Mouse (Mus musculus): ENCODE measurements around the gene Aldh16a1. TPM values are rescaled to one million over a fixed set of nuclear protein-coding genes. Genes with fewer than 3 reads are reported as not detected.

Aldh16a1 gene
- polyA plus RNA-seq, 1 experiment from 2014 or later = 19.6 TPM

- Histone ChIP-seq H3K9me3 (no peaks in the 10 kb centered on the region), H3K27me3 (peaks cover 22% of the 10 kb centered on the region), H3K27ac (replicated peaks) (no peak overlapping the region), H3K4me3 (no peak overlapping the region), H3K9ac (no peak overlapping the region), H3K4me1 (replicated peaks) (peaks cover 11% of the 10 kb centered on the region; the same call in 1 of the 2 replicates), H3K36me3 (peaks cover 30% of the 10 kb centered on the region), H3K4me2 (no peak overlapping the region)
- WGBS = 82% methylated on average over 8 of the region's 8 CpGs
- no peak for ATAC-seq (ENCODE audit: low read depth)
Measured at GRCm38 (mm10) chr7:45139904-45140723, 14.3 kb downstream of the Aldh16a1 start.

GRCm38 (mm10) chr7:45138403-45138802 is 16.0 kb downstream of the Aldh16a1 start:
- peaks cover 31% of the 10 kb centered on the region for H3K27me3 ChIP-seq
- H3K9me3 ChIP-seq = no peaks in the 10 kb centered on the region
- no peak overlapping the region for H3K4me2 ChIP-seq
- no peak overlapping the region for H3K4me3 ChIP-seq
- ATAC-seq (ENCODE audit: low read depth) = no peak
- WGBS = 83% methylated on average over 1 of the region's 1 CpGs
- peaks cover 17% of the 10 kb centered on the region; the same call in 1 of the 2 replicates for H3K36me3 ChIP-seq
- H3K27ac ChIP-seq (replicated peaks) = no peak overlapping the region
- H3K4me1 ChIP-seq (replicated peaks) = peaks cover 15% of the 10 kb centered on the region; the same call in 1 of the 2 replicates
- H3K9ac ChIP-seq = no peak overlapping the region

- WGBS = 85% methylated on average over 12 of the region's 12 CpGs
- no peak for ATAC-seq (ENCODE audit: low read depth)
- Histone ChIP-seq H3K27me3 (peaks cover 31% of the 10 kb centered on the region), H3K27ac (replicated peaks) (no peak overlapping the region), H3K9ac (0 out of 2 replicates have a peak overlapping the region, but pooled peaks have one; percentile 17), H3K4me3 (no peak overlapping the region), H3K9me3 (no peaks in the 10 kb centered on the region), H3K36me3 (peaks cover 9% of the 10 kb centered on the region; the same call in 1 of the 2 replicates), H3K4me1 (replicated peaks) (peaks cover 15% of the 10 kb centered on the region; the same call in 1 of the 2 replicates), H3K4me2 (no peak overlapping the region)
Measured at GRCm38 (mm10) chr7:45137171-45138006, 17.0 kb downstream of the Aldh16a1 start.

GRCm38 (mm10) chr7:45135993-45136567 is 18.3 kb downstream of the Aldh16a1 start, which contains the start of the genes Gm45713 and Flt3l:
TSS of gene Gm45713 (minus strand) at chr7:45136231.
TSS of gene Flt3l (minus strand) at chr7:45136432.
- no peaks in the 10 kb centered on the region for H3K9me3 ChIP-seq
- H3K4me2 ChIP-seq = peak within 1 kb of the TSS; percentile 68
- peaks cover 31% of the 10 kb centered on the region for H3K27me3 ChIP-seq
- H3K4me1 ChIP-seq (replicated peaks) = peaks cover 15% of the 10 kb centered on the region; the same call in 1 of the 2 replicates
- peak within 1 kb of the TSS; percentile 69 for H3K9ac ChIP-seq
- H3K27ac ChIP-seq (replicated peaks) = 0 out of 2 replicates have a peak within 1 kb of the TSS, but pooled peaks have one; percentile 23
- peak; percentile 87 for ATAC-seq (ENCODE audit: low read depth)
- WGBS = 3% methylated on average over 29 of the region's 29 CpGs
- peak within 1 kb of the TSS; percentile 47 for H3K4me3 ChIP-seq
- H3K36me3 ChIP-seq = no peaks in the 10 kb centered on the region

- no peak overlapping the region for H3K27ac ChIP-seq (replicated peaks)
- peaks cover 15% of the 10 kb centered on the region; the same call in 1 of the 2 replicates for H3K4me1 ChIP-seq (replicated peaks)
- no peaks in the 10 kb centered on the region for H3K9me3 ChIP-seq
- H3K4me2 ChIP-seq = peak overlapping the region; percentile 68
- H3K4me3 ChIP-seq = no peak overlapping the region
- no peak for ATAC-seq (ENCODE audit: low read depth)
- H3K27me3 ChIP-seq = peaks cover 31% of the 10 kb centered on the region
- H3K36me3 ChIP-seq = no peaks in the 10 kb centered on the region
- H3K9ac ChIP-seq = peak overlapping the region; percentile 69; the same call in 1 of the 2 replicates
- 82% methylated on average over 3 of the region's 3 CpGs for WGBS
Measured at GRCm38 (mm10) chr7:45135370-45135769, 19.0 kb downstream of the Aldh16a1 start.

GRCm38 (mm10) chr7:45134544-45135026 is 19.8 kb downstream of the Aldh16a1 start:
- Histone ChIP-seq H3K27me3 (peaks cover 31% of the 10 kb centered on the region), H3K27ac (replicated peaks) (no peak overlapping the region), H3K9ac (no peak overlapping the region), H3K36me3 (no peaks in the 10 kb centered on the region), H3K4me2 (no peak overlapping the region), H3K4me1 (replicated peaks) (peaks cover 19% of the 10 kb centered on the region), H3K4me3 (no peak overlapping the region), H3K9me3 (no peaks in the 10 kb centered on the region)
- no peak for ATAC-seq (ENCODE audit: low read depth)
- 8% methylated on average over 12 of the region's 12 CpGs for WGBS

GRCm38 (mm10) chr7:45133446-45134159 is 20.8 kb downstream of the Aldh16a1 start:
- no peak for ATAC-seq (ENCODE audit: low read depth)
- no peak overlapping the region for H3K4me3 ChIP-seq
- H3K27ac ChIP-seq (replicated peaks) = no peak overlapping the region
- H3K9ac ChIP-seq = no peak overlapping the region
- H3K9me3 ChIP-seq = no peaks in the 10 kb centered on the region
- WGBS = 75% methylated on average over 8 of the region's 8 CpGs
- H3K36me3 ChIP-seq = no peaks in the 10 kb centered on the region
- peaks cover 22% of the 10 kb centered on the region for H3K4me1 ChIP-seq (replicated peaks)
- H3K4me2 ChIP-seq = no peak overlapping the region
- peaks cover 31% of the 10 kb centered on the region for H3K27me3 ChIP-seq

- Histone ChIP-seq H3K4me3 (no peak overlapping the region), H3K9ac (no peak overlapping the region), H3K4me2 (no peak overlapping the region), H3K36me3 (peaks cover 6% of the 10 kb centered on the region), H3K27me3 (peaks cover 17% of the 10 kb centered on the region; the same call in 1 of the 2 replicates), H3K9me3 (no peaks in the 10 kb centered on the region), H3K27ac (replicated peaks) (no peak overlapping the region), H3K4me1 (replicated peaks) (peaks cover 33% of the 10 kb centered on the region)
- WGBS = 81% methylated on average over 11 of the region's 11 CpGs
- ATAC-seq (ENCODE audit: low read depth) = no peak
Measured at GRCm38 (mm10) chr7:45131850-45132249, 22.5 kb downstream of the Aldh16a1 start.

- H3K4me2 ChIP-seq = peak overlapping the region; percentile 59
- 48% methylated on average over 15 of the region's 15 CpGs for WGBS
- H3K36me3 ChIP-seq = peaks cover 25% of the 10 kb centered on the region
- peak overlapping the region; percentile 96; the same call in 1 of the 2 replicates for H3K27ac ChIP-seq (replicated peaks)
- H3K4me3 ChIP-seq = peak overlapping the region; percentile 51
- ATAC-seq (ENCODE audit: low read depth) = no peak
- peaks cover 41% of the 10 kb centered on the region for H3K4me1 ChIP-seq (replicated peaks)
- H3K9ac ChIP-seq = peak overlapping the region; percentile 73
- H3K27me3 ChIP-seq = peaks cover 7% of the 10 kb centered on the region; the same call in 1 of the 2 replicates
- H3K9me3 ChIP-seq = no peaks in the 10 kb centered on the region
Measured at GRCm38 (mm10) chr7:45129776-45130512, 24.4 kb downstream of the Aldh16a1 start.

- under 1% methylated on average over 17 of the region's 17 CpGs for WGBS
Measured at GRCm38 (mm10) chr7:45129318-45129717, 25.1 kb downstream of the Aldh16a1 start.

More at GRCm38 (mm10) chr7:45129318-45129717, 25.1 kb downstream of the Aldh16a1 start:
- peak overlapping the region; percentile 51 for H3K4me3 ChIP-seq
- peaks cover 42% of the 10 kb centered on the region for H3K4me1 ChIP-seq (replicated peaks)
- H3K27ac ChIP-seq (replicated peaks) = peak overlapping the region; percentile 96
- H3K4me2 ChIP-seq = peak overlapping the region; percentile 59
- peaks cover under 1% of the 10 kb centered on the region; the same call in 1 of the 2 replicates for H3K27me3 ChIP-seq
- peak overlapping the region; percentile 73 for H3K9ac ChIP-seq
- ATAC-seq (ENCODE audit: low read depth) = no peak
- H3K36me3 ChIP-seq = peaks cover 28% of the 10 kb centered on the region
- no peaks in the 10 kb centered on the region for H3K9me3 ChIP-seq

Measured in neural tube, embryonic 13.5 days (tissue).